Mouse (Mus musculus): ENCODE measurements at regions not wholly inside any gene's neighbourhood (a gene's known extent, or its start where the extent isn't known, plus 50 kb on each side); places are given as distances from the start of the nearest gene placed in this dataset.

DNA sequence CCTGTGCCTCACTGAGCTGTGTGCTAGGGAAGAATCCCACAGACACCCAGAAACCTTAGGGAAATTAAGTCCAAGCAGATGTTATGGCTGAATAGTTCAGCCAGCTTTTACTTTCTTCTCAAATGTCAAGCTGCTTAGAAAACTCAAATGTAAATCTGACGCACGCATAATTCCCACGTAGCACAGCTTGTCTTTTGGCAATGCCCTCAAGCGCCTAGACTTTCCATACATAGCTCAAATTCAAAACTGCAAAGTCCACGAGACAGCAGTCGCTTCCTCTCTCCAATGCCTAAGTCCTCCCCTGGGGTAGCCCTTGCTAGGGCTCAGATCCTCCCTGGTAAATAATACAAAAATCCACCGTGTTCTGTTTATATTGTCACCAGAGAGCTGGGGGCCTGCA, 115.8 kb upstream of the Dhrs4 start:
- H3K36me3 ChIP-seq (ENCODE audit: control insufficient read depth, insufficient read depth) = no peaks in the 10 kb centered on the region
- TF ChIP-seq REST (IDR thresholded peaks at IDR 0.05; ENCODE audit: insufficient read depth, insufficient read length) (no peak), MYOD1 (IDR thresholded peaks at IDR 0.05; ENCODE audit: control insufficient read depth in 1 of 3, insufficient read length in 2 of 3, low read depth in 2 of 3) (no peak), MYOG (IDR thresholded peaks at IDR 0.05; ENCODE audit: control insufficient read depth in 1 of 3, insufficient read depth in 1 of 3, insufficient read length in 2 of 3, low read depth in 2 of 3) (no peak), CEBPB (IDR thresholded peaks at IDR 0.05; ENCODE audit: insufficient read depth, poor library complexity, severe bottlenecking) (no peak), E2F4 (IDR thresholded peaks at IDR 0.05; ENCODE audit: insufficient read depth) (no peak), SRF (IDR thresholded peaks at IDR 0.05; ENCODE audit: control insufficient read depth, insufficient read length, low read depth) (no peak), POLR2A (IDR thresholded peaks at IDR 0.05; ENCODE audit: insufficient read length, low read depth) (no peak), POLR2AphosphoS2 (IDR thresholded peaks at IDR 0.05; ENCODE audit: insufficient read length, low read depth) (no peak), TCF3 (IDR thresholded peaks at IDR 0.05; ENCODE audit: insufficient read length, low read depth) (no peak), TCF12 (IDR thresholded peaks at IDR 0.05; ENCODE audit: insufficient read depth, poor library complexity, severe bottlenecking) (no peak)

DNA sequence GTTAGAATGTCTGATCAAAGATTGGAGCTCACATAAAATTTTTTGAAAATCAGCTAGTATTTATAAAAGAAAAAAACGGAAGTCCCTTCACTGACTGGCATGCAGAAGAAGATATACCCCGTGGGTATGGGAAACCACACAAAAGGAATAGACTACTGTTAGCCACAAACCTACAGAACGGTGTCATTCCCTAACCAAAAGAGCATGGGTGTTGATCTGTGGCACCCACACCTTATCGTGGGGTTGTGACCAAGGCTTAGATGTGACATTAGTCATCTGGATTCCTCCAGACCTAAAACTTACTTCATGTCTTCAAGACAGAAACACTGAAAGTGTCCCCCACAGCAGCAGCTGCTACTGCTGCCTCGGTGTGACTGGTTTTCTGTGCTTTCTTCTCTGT, 108.2 kb upstream of the Dhrs4 start:
- Histone ChIP-seq H3K4me3 (no peak overlapping the region), H3ac (ENCODE audit: control insufficient read depth, insufficient read length) (no peak overlapping the region), H3K79me2 (ENCODE audit: control insufficient read depth, insufficient read depth) (no peaks in the 10 kb centered on the region), H3K36me3 (ENCODE audit: control insufficient read depth, insufficient read depth) (no peaks in the 10 kb centered on the region), H3K27me3 (ENCODE audit: control insufficient read depth, insufficient read depth, insufficient read length) (no peaks in the 10 kb centered on the region), H3K4me2 (ENCODE audit: low read depth) (no peak overlapping the region)
- TF ChIP-seq MYOD1 (IDR thresholded peaks at IDR 0.05; ENCODE audit: control insufficient read depth in 1 of 3, insufficient read length in 2 of 3, low read depth in 2 of 3) = no peak
- no peak for TF ChIP-seq CEBPB (IDR thresholded peaks at IDR 0.05; ENCODE audit: insufficient read depth, poor library complexity, severe bottlenecking)
- no peak for TF ChIP-seq TCF12 (IDR thresholded peaks at IDR 0.05; ENCODE audit: insufficient read depth, poor library complexity, severe bottlenecking)
- TF ChIP-seq MYOG (IDR thresholded peaks at IDR 0.05; ENCODE audit: control insufficient read depth in 1 of 3, insufficient read depth in 1 of 3, insufficient read length in 2 of 3, low read depth in 2 of 3) = no peak
- no peak for TF ChIP-seq TCF3 (IDR thresholded peaks at IDR 0.05; ENCODE audit: insufficient read length, low read depth)
- TF ChIP-seq MAX (IDR thresholded peaks at IDR 0.05; ENCODE audit: low read depth) = no peak
- no peak for TF ChIP-seq E2F4 (IDR thresholded peaks at IDR 0.05; ENCODE audit: insufficient read depth)
- no peak for TF ChIP-seq POLR2A (IDR thresholded peaks at IDR 0.05; ENCODE audit: insufficient read length, low read depth)
- TF ChIP-seq SRF (IDR thresholded peaks at IDR 0.05; ENCODE audit: control insufficient read depth, insufficient read length, low read depth) = no peak
- no peak for TF ChIP-seq REST (IDR thresholded peaks at IDR 0.05; ENCODE audit: insufficient read depth, insufficient read length)
- no peak for TF ChIP-seq USF1 (IDR thresholded peaks at IDR 0.05; ENCODE audit: low read depth)
- no peak for TF ChIP-seq POLR2AphosphoS2 (IDR thresholded peaks at IDR 0.05; ENCODE audit: insufficient read length, low read depth)

More for the DNA sequence above, 115.8 kb upstream of the Dhrs4 start:
- no peaks in the 10 kb centered on the region for H3K79me2 ChIP-seq (ENCODE audit: control insufficient read depth, insufficient read depth)
- no peak overlapping the region for H3ac ChIP-seq (ENCODE audit: control insufficient read depth, insufficient read length)
- no peak overlapping the region for H3K4me2 ChIP-seq (ENCODE audit: low read depth)
- no peak overlapping the region for H3K4me3 ChIP-seq
- peaks cover 6% of the 10 kb centered on the region for H3K27me3 ChIP-seq (ENCODE audit: control insufficient read depth, insufficient read depth, insufficient read length)

- Histone ChIP-seq H3ac (ENCODE audit: control insufficient read depth, insufficient read length) (no peak overlapping the region), H3K4me3 (no peak overlapping the region), H3K27me3 (ENCODE audit: control insufficient read depth, insufficient read depth, insufficient read length) (no peaks in the 10 kb centered on the region), H3K79me2 (ENCODE audit: control insufficient read depth, insufficient read depth) (no peaks in the 10 kb centered on the region), H3K36me3 (ENCODE audit: control insufficient read depth, insufficient read depth) (no peaks in the 10 kb centered on the region), H3K4me2 (ENCODE audit: low read depth) (no peak overlapping the region)
- no peak for TF ChIP-seq TCF3 (IDR thresholded peaks at IDR 0.05; ENCODE audit: insufficient read length, low read depth)
Measured at GRCm38 (mm10) chr14:55372960-55373359, 105.6 kb upstream of the Dhrs4 start.

DNA sequence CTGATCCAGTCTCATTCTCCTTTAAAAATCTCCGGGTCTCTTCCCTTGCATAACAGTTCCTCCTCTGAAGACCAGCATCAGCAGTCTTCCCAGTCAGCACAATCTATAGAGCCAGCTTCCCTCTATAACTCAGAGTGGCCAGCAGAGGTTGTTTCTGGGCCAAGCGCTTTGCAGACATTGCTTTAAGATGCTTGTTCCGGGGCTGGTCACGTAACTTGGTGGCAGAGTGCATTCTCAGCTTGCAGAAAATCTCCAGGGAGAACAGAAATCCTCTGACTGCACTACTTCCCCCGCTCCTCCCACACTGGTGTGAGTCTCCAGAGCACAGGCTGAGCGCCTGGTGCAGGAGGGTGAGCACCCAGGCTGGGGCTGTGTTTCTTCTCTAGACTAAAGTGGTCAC, 91.8 kb upstream of the Dhrs4 start:
- Histone ChIP-seq H3K4me3 (no peak overlapping the region), H3K79me2 (ENCODE audit: control insufficient read depth, insufficient read depth) (no peaks in the 10 kb centered on the region), H3K36me3 (ENCODE audit: control insufficient read depth, insufficient read depth) (no peaks in the 10 kb centered on the region), H3ac (ENCODE audit: control insufficient read depth, insufficient read length) (no peak overlapping the region), H3K27me3 (ENCODE audit: control insufficient read depth, insufficient read depth, insufficient read length) (peaks cover 58% of the 10 kb centered on the region), H3K4me2 (ENCODE audit: low read depth) (no peak overlapping the region)
- TF ChIP-seq POLR2A (IDR thresholded peaks at IDR 0.05; ENCODE audit: insufficient read length, low read depth) (no peak), MYOD1 (IDR thresholded peaks at IDR 0.05; ENCODE audit: control insufficient read depth in 1 of 3, insufficient read length in 2 of 3, low read depth in 2 of 3) (no peak), USF1 (IDR thresholded peaks at IDR 0.05; ENCODE audit: low read depth) (no peak), TCF3 (IDR thresholded peaks at IDR 0.05; ENCODE audit: insufficient read length, low read depth) (no peak), MAX (IDR thresholded peaks at IDR 0.05; ENCODE audit: low read depth) (no peak), TCF12 (IDR thresholded peaks at IDR 0.05; ENCODE audit: insufficient read depth, poor library complexity, severe bottlenecking) (no peak), MYOG (IDR thresholded peaks at IDR 0.05; ENCODE audit: control insufficient read depth in 1 of 3, insufficient read depth in 1 of 3, insufficient read length in 2 of 3, low read depth in 2 of 3) (no peak), CEBPB (IDR thresholded peaks at IDR 0.05; ENCODE audit: insufficient read depth, poor library complexity, severe bottlenecking) (no peak), E2F4 (IDR thresholded peaks at IDR 0.05; ENCODE audit: insufficient read depth) (no peak), SRF (IDR thresholded peaks at IDR 0.05; ENCODE audit: control insufficient read depth, insufficient read length, low read depth) (no peak), REST (IDR thresholded peaks at IDR 0.05; ENCODE audit: insufficient read depth, insufficient read length) (no peak), POLR2AphosphoS2 (IDR thresholded peaks at IDR 0.05; ENCODE audit: insufficient read length, low read depth) (no peak)

- Histone ChIP-seq H3K4me2 (ENCODE audit: low read depth) (no peak overlapping the region), H3K27me3 (ENCODE audit: control insufficient read depth, insufficient read depth, insufficient read length) (peaks cover 63% of the 10 kb centered on the region), H3K4me3 (no peak overlapping the region), H3K79me2 (ENCODE audit: control insufficient read depth, insufficient read depth) (no peaks in the 10 kb centered on the region), H3ac (ENCODE audit: control insufficient read depth, insufficient read length) (no peak overlapping the region), H3K36me3 (ENCODE audit: control insufficient read depth, insufficient read depth) (no peaks in the 10 kb centered on the region)
- no peak for TF ChIP-seq POLR2AphosphoS2 (IDR thresholded peaks at IDR 0.05; ENCODE audit: insufficient read length, low read depth)
- no peak for TF ChIP-seq MAX (IDR thresholded peaks at IDR 0.05; ENCODE audit: low read depth)
- no peak for TF ChIP-seq TCF12 (IDR thresholded peaks at IDR 0.05; ENCODE audit: insufficient read depth, poor library complexity, severe bottlenecking)
- TF ChIP-seq POLR2A (IDR thresholded peaks at IDR 0.05; ENCODE audit: insufficient read length, low read depth) = no peak
- no peak for TF ChIP-seq CEBPB (IDR thresholded peaks at IDR 0.05; ENCODE audit: insufficient read depth, poor library complexity, severe bottlenecking)
- TF ChIP-seq REST (IDR thresholded peaks at IDR 0.05; ENCODE audit: insufficient read depth, insufficient read length) = no peak
- TF ChIP-seq E2F4 (IDR thresholded peaks at IDR 0.05; ENCODE audit: insufficient read depth) = no peak
- no peak for TF ChIP-seq MYOG (IDR thresholded peaks at IDR 0.05; ENCODE audit: control insufficient read depth in 1 of 3, insufficient read depth in 1 of 3, insufficient read length in 2 of 3, low read depth in 2 of 3)
- TF ChIP-seq MYOD1 (IDR thresholded peaks at IDR 0.05; ENCODE audit: control insufficient read depth in 1 of 3, insufficient read length in 2 of 3, low read depth in 2 of 3) = no peak
- TF ChIP-seq SRF (IDR thresholded peaks at IDR 0.05; ENCODE audit: control insufficient read depth, insufficient read length, low read depth) = no peak
- TF ChIP-seq USF1 (IDR thresholded peaks at IDR 0.05; ENCODE audit: low read depth) = no peak
- no peak for TF ChIP-seq TCF3 (IDR thresholded peaks at IDR 0.05; ENCODE audit: insufficient read length, low read depth)
Measured at GRCm38 (mm10) chr14:55387378-55387777, 91.2 kb upstream of the Dhrs4 start.
